Mouse (Mus musculus): Measurements from ENCODE around the gene Mrpl10.

The Mrpl10 gene

DNA sequence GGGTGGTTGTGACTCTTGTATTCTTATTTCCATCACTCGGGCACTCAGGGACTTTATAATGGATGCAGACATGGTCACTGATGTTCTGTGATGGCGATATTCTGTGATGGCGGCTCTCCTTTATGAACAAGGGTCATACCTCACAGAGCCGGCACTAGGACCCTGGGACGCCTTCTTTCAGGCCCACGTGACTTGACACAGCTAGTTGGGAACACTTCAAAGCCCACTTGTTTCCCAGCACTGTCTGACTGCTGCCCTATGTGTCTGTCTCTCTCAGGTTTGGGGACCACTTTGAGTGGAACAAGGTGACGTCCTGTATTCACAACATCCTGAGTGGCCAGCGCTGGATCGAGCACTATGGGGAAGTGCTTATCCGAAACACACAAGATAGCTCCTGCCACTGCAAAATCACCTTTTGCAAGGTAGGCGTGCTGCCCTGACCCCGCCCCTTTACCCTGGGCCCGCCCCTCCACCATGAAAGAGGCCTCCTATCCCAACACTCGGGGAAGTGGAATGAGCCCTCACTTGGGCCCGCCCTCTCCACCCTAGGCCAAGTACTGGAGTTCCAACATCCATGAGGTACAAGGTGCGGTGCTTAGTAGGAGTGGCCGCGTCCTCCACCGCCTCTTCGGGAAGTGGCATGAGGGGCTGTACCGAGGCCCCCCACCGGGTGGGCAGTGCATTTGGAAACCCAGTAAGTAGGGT, 25.4 kb downstream of the Mrpl10 start:
- DNase-seq (ENCODE audit: low read depth, low spot score) = no peak

- DNase-seq (ENCODE audit: low read depth, low spot score) = no peak
These were observed 28.0 kb downstream of the Mrpl10 start for GRCm38 (mm10) chr11:97069333-97069732.

DNA sequence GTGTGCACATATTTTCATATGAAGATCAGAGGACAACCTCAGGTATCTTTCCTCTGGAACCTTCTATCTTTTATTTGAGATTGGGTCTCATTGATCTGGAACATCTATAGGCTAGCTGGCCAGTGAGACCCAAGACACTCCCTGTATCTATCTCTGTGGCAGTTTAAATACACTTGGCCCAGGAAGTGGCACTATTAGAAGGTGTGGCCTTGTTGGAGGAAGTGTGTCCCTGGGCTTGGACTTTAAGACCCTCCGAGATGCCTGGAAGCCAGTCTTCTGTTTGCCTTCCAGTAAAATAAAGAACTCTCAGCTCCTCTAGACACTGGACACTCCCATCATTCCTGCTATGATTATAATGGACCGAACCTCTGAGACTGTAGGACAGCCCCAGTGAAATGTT, 28.4 kb downstream of the Mrpl10 start:
- no peak for DNase-seq (ENCODE audit: low read depth, low spot score)

DNA sequence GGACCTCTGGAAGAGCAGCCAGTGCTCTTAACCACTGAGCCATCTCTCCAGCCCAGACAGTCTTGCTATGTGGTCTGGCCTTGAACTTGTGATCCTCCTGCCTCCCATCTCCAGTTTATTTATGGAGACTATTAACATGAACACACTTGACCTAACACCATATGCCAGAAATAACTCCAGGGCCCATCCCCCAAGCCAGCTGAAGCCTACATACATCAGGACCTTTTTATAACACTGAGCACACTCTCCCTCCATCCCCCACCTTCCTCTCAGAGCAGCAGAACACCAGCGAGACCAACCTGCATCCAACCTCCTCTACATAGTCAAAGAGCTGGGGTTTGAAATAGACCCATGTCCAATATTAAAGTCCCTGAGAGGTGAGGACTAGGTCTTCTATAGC, 29.8 kb downstream of the Mrpl10 start:
- no peak for DNase-seq (ENCODE audit: low read depth, low spot score)

GRCm38 (mm10) chr11:97072533-97072932, 31.2 kb downstream of the Mrpl10 start:
- DNase-seq (ENCODE audit: low read depth, low spot score) = peak; percentile 76

- no peak for DNase-seq (ENCODE audit: low read depth, low spot score)
These were observed 32.9 kb downstream of the Mrpl10 start for GRCm38 (mm10) chr11:97074235-97074634.

- no peak for DNase-seq (ENCODE audit: low read depth, low spot score)
These were observed 37.4 kb downstream of the Mrpl10 start for GRCm38 (mm10) chr11:97078751-97079150.

GRCm38 (mm10) chr11:97080291-97080690, 38.9 kb downstream of the Mrpl10 start:
- DNase-seq (ENCODE audit: low read depth, low spot score) = peak; percentile 62

- DNase-seq (ENCODE audit: low read depth, low spot score) = peak; percentile 42
These were observed 41.6 kb downstream of the Mrpl10 start for GRCm38 (mm10) chr11:97082977-97083376.

GRCm38 (mm10) chr11:97083401-97084140, 42.2 kb downstream of the Mrpl10 start:
- DNase-seq (ENCODE audit: low read depth, low spot score) = no peak

DNA sequence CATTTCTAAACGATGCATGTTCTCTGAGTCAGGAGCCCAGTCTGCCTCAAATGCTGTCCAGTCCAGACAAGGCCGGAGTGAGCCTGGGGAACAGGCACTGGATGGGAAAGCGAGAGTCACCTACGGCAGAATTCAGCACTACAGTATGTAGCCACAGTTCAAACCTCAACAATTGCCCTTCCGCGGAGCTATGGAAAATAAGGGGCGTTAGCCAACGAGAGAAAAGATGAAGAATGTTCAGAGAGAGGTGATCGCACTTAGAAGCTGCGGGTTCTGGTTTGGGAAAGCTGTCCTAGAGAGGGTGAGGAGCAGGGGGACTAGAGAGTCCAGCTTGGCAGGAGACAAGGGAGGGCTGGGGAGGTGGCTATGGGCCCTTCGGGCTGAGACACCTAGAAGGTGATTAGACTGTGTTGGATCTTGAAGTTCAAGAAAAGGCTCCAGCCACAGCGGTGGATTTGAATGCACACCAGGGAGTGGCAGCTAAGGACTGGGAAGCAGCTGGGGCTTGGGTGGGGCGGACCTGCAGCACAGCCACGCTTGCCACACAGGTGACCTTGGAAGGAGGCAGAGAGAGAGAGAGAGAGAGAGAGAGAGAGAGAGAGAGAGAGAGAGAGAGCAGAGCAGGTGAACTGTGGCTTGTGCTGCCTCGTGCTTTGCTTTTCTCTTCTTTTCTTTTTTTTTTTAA, 43.6 kb downstream of the Mrpl10 start:
- DNase-seq (ENCODE audit: low read depth, low spot score) = no peak

GRCm38 (mm10) chr11:97086365-97086764, 45.0 kb downstream of the Mrpl10 start:
- DNase-seq (ENCODE audit: low read depth, low spot score) = no peak

GRCm38 (mm10) chr11:97094600-97094999, 53.2 kb downstream of the Mrpl10 start:
- DNase-seq (ENCODE audit: low read depth, low spot score) = no peak

DNA sequence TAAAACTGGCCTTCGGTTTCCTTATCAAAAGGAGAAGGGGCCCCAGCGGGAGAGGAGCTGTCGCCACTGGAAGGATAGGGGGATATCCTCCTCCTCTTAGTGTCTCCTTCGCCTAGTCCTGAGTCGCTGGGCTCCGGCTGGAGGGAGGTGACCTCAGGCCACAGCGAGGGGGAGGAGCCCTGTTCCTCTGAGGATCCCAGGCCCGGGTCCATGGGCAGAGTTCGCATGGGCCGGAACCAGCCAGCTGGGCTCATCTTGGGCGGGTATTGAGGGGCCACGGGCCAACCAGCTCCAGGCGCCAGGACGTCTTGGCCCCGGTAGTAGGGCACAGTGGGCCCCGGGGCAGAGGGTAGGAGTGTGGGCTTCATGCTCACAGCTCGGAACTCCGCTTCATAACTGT, 57.4 kb downstream of the Mrpl10 start:
- no peak for DNase-seq (ENCODE audit: low read depth, low spot score)

Data from retina, postnatal 7 days (tissue).